Mouse (Mus musculus) liver, embryonic 11.5 days (tissue): ENCODE data around the gene Zfp277. TPM values are rescaled to one million over a fixed set of nuclear protein-coding genes. Genes with fewer than 3 reads are reported as not detected.

ENCODE experiments used
- ATAC-seq: fragments of 200-750 bp; cut with Nextera tagmentation; replicated peaks from 2 replicates; pipeline ENCODE4 v1.8.0; 2017; ENCODE audit warnings: moderate number of reproducible peaks, mild to moderate bottlenecking, moderate TSS enrichment, moderate library complexity; ENCODE audit not compliant: low FRiP score
- DNase-seq: peaks from one replicate; pipeline ENCODE4 v3.0.0-alpha.2; 2017; ENCODE audit warnings: low spot score
- H3K27ac ChIP-seq: fragments of 300-500 bp; sonication (generic); 2 replicates; pipeline ENCODE4 v1.5.1; 2014; ENCODE audit warnings: mild to moderate bottlenecking, low read depth, low read length, control low read depth
- H3K27me3 ChIP-seq: fragments of 300-500 bp; sonication (generic); replicated peaks from 2 replicates; pipeline ENCODE4 v1.6.1; 2014; ENCODE audit warnings: low read length, mixed read lengths; ENCODE audit not compliant: control insufficient read depth, insufficient read depth
- H3K36me3 ChIP-seq: fragments of 300-500 bp; sonication (generic); 2 replicates; pipeline ENCODE4 v1.6.1; 2014; ENCODE audit warnings: mild to moderate bottlenecking, low read length, moderate library complexity, mixed read lengths; ENCODE audit not compliant: control insufficient read depth, insufficient read depth
- H3K4me1 ChIP-seq: fragments of 300-500 bp; sonication (generic); replicated peaks from 2 replicates; pipeline ENCODE4 v1.6.1; 2014; ENCODE audit warnings: low read length, mixed read lengths; ENCODE audit not compliant: control insufficient read depth, insufficient read depth
- H3K4me2 ChIP-seq: fragments of 300-500 bp; sonication (generic); 2 replicates; pipeline ENCODE4 v1.6.1; 2014; ENCODE audit warnings: mild to moderate bottlenecking, control low read depth, moderate library complexity
- H3K4me3 ChIP-seq: fragments of 300-500 bp; sonication (generic); 2 replicates; pipeline ENCODE4 v1.5.1; 2014; ENCODE audit warnings: low read depth, low read length, control low read depth
- H3K9ac ChIP-seq: fragments of 300-500 bp; sonication (generic); 2 replicates; pipeline ENCODE4 v1.6.1; 2014; ENCODE audit warnings: low read depth, low read length, control low read depth
- H3K9me3 ChIP-seq: fragments of 300-500 bp; sonication (generic); 2 replicates; pipeline ENCODE4 v1.6.1; 2016; ENCODE audit warnings: low read length, inconsistent platforms, mixed read lengths; ENCODE audit not compliant: control insufficient read depth
- WGBS: fragments of 180-500 bp; shearing (Covaris S2); extraction: QIAGEN DNeasy Blood & Tissue Kit; methylation state at CpG from one replicate; pipeline ENCODE4 v1.1.7; 2014; 5-methylcytosine and 5-hydroxymethylcytosine counted together
- polyA plus RNA-seq: library from polyadenylated mRNA; unstranded; fragments of >200 nt; fragmentation: Nextera tagmentation; extraction: Ambion mirVana; gene quantifications from 2 replicates; pipeline ENCODE4 v1.2.1, GENCODE M21; 2014

The Zfp277 gene
- polyA plus RNA-seq, 1 experiment from 2014 or later, result 23.4 TPM

DNA sequence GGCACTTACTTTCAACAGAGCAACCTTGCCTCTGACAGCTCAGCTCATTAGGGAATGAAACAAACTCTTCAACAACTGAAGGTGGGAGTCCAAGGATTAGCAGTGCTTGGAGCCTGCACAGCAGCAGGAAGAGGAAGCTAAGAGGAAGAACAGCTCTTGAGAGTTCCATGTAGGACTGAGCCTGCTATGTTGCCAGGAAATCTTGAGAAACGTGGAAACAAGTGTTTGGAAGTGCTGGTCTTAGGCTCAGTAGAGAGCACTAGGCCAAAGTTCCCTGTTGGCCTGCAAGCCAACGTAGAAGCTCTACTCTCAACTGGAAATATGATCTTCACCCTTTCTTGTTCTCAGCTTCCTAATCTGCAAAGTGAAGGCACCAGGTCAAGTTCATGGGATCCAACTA lies 177.4 kb downstream of the Zfp277 start:
- H3K36me3 ChIP-seq, result no peaks in the 10 kb centered on the region
- no peaks in the 10 kb centered on the region for H3K9me3 ChIP-seq
- H3K4me3 ChIP-seq, result no peak overlapping the region
- no peaks in the 10 kb centered on the region for H3K27me3 ChIP-seq
- no peak for ATAC-seq
- no peak for DNase-seq
- no peaks in the 10 kb centered on the region for H3K4me1 ChIP-seq
- no peak overlapping the region for H3K9ac ChIP-seq
- H3K27ac ChIP-seq, result no peak overlapping the region
- 74% methylated on average over 2 of the region's 2 CpGs for WGBS
- no peak overlapping the region for H3K4me2 ChIP-seq

Other genes with a start within 250 kb of the Zfp277 start
- gene Lsmem1, start 246.4 kb downstream of the Zfp277 start, polyA plus RNA-seq, result 0.14 TPM in 2 replicates
- gene Ifrd1, start 197.4 kb downstream of the Zfp277 start, polyA plus RNA-seq, result 99.9 and 112 TPM in 2 replicates
- 4.4 and 4.9 TPM in 2 replicates for gene Dock4, start 50 bp upstream of the Zfp277 start, polyA plus RNA-seq